Mouse (Mus musculus): Measurements from ENCODE around the gene Krt75.

The Krt75 gene

DNA sequence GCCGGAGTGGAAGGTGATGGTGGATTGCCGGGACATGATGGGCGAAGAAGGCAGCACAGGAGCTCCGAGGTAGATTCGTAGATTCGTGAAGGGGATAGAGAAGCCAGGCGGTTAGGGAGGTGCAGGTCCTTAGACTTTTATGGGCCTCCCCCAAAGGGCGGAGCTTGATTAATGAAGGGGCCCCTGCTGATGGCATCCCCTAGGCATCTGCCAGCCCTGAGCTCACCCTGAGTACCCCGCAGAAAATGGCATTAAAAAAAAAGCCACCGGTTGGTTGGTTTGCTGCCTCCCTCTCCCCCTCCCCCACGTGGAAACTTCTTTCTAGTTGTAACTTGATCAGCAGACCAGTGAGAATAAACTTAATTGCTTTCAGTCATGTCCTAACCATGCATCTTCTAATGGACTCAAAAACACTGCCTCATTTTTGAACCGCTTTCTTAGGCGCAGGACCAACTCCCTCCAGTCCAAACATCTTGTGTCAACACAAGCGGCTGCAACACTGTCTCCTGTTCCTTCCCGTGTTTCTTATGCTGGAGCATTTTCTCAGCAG, at the start of gene Krt75:
Gene Krt75, minus strand, starts transcription at position 109 of the 550 bp plus-strand sequence.
- no peak for DNase-seq (ENCODE audit: low read depth, low spot score)

DNA sequence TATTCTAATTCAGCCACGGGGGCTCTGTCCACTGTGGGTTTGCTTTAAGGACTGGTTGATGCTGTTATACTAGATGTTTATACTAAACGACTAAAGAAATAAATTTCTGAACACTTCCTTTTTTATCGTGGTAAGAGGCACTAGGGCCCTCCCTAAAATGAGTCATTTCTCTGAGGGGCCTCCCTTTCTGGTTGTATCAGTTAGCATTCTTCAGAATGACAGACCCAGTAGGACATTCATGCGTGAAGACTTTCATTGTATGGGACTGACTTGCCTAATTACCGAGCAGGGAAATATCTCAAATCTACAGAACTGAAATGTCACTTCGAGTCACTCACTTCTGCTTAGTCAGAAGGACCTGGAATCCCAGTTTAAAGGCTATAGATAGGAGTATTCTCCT, 25.4 kb upstream of the Krt75 start:
- no peak for DNase-seq (ENCODE audit: low read depth, low spot score)

DNA sequence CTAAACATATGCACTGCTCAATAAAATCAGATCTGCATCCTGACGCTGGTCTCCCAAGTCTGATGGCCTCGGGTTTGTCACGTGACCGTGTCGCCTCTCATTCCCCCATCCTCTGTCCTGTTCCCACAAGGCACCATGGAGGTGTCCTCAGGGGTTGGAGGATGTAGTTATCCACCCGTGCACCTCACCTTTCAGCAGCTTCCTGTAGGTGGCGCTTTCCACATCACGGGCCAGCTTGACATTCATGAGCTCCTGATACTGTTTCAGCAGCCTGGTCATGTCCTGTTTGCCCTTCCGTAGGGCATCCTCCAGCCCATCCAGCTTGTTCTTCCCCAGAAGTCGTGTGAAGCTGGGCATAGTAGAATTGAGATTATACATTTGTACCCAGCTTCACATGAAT, 14.5 kb upstream of the Krt75 start:
- DNase-seq (ENCODE audit: low read depth, low spot score): no peak

DNA sequence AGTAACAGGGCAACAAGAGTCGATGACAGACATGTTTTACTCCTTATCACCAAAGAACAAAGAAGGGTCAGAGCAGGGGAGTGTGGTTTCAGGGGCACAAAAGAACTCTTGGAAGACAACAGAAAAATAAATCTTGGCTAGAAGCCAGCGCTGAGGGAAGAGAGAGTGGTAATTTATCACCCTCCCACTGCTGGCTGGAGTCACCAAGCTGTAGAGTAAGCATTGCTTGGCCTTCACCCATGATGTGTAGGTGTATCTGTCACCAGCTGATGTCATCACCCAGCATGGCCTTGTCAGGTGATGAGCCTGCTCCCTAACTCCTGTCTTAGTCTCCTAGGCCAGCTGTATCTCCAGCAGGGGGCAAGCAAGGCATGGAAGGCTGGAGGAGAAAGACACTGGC, 10.8 kb upstream of the Krt75 start:
- DNase-seq (ENCODE audit: low read depth, low spot score): no peak

DNA sequence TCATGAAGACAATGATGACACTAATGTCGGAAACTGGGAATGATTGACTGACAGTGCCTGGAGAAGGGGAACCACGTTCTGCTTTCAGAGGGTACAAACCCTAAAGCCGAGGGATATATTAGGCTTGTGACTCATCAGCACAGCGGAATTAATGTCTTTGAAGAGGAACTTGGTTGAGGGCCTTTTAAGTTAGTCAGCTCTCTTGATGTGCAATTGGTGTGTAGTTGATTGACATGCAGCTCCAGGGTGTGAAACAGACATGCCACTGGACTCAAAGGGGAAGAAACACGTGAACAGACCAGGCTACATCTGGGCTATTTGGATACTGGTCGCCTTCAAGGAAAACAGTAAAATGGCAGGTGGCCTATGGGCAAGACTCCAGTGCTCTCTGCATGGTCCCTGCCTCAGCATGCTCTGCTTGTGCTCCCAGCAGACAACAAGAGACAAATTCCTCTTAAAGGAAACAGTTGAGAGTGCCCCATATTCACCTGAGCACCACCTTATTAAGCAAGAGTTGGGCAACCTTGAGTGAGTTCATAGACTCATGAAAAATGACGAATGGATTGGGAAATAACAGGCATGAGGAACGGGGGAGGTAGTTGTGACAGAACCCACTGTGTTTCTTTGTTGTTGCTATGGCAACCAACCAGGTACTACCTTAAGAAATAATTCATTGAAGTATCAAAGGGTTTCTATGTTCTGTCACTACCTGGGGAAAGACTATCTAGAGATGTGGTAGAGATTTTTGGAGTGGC, 9.7 kb upstream of the Krt75 start:
- no peak for DNase-seq (ENCODE audit: low read depth, low spot score)

DNA sequence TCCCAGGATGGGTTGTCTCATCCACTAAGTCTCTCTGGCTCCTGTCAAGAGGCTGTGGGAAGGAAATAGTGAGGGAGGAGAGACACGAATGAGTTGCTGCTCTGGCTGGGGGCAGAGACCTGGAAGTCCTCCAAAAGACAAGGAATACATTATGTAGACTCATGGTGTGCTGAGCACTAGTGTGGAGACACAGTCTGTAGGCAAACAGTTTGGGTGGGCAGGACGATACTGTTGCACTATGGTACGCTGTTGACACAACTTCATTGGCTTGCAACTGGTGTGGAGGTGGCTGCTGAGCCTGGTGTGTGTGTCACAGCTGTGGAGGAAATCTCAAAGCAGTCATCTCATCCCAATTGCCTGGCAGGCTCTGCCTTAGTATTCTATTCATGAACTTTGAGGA, 8.0 kb upstream of the Krt75 start:
- no peak for DNase-seq (ENCODE audit: low read depth, low spot score)

DNA sequence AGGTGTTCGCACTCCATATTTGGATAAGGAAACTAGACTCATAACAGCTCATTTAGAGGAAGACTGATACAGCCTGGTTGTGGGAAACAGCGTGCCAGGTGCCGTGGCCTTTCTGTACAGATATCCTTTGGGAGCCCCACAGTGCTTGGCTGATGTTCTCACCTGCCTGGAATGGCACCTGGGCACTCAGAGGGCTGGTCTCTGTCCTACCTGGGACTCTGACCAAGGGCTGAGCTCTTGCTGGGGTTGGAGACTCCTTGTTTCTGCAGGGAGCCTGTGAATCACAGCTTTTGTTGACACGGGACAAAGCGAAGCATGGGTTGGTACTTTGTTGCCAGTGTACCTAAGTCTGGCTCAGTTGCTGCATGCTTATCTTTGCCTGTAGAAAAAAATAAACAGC, 1.8 kb upstream of the Krt75 start:
- no peak for DNase-seq (ENCODE audit: low read depth, low spot score)

DNA sequence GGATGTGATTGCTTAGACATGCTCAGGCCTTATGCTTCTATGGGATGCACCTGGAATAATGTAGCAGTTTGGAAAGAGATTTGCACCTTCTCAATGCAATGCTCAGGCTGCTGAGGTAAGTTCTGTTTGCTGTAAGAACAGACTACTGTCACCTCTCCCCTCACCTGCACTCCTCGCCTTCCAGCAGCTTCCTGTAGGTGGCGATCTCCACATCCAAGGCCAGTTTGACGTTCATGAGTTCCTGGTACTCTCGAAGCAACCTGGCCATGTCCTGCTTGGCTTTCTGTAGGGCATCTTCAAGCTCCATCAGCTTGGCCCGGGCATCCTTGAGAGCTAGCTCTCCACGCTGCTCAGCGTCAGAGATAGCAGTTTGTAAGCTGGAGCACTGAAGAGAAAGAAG, 5.9 kb downstream of the Krt75 start:
- DNase-seq (ENCODE audit: low read depth, low spot score): no peak

DNA sequence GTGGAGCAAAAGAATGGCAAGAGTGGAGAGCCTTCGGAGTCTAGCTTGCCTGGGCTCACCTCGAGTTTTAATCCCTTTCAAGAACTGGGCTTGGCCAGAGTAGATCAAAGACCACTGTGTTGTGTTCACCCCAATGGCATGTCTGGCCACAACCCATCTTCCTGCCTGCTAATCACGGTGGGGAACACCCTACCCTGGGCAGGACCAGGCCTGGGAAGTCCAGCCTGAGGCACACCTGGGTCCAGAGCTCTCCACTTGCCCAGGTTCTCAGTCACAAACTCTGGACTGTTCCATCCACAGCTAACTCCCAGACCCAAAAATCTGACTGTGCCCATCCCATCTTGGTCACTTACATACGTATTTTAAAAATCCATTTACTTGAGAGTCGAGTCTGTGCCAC, 10.9 kb downstream of the Krt75 start, which contains the start of gene Krt90:
Gene Krt90, minus strand, starts transcription at position 101 of the 400 bp plus-strand sequence.
- DNase-seq (ENCODE audit: low read depth, low spot score): no peak

DNA sequence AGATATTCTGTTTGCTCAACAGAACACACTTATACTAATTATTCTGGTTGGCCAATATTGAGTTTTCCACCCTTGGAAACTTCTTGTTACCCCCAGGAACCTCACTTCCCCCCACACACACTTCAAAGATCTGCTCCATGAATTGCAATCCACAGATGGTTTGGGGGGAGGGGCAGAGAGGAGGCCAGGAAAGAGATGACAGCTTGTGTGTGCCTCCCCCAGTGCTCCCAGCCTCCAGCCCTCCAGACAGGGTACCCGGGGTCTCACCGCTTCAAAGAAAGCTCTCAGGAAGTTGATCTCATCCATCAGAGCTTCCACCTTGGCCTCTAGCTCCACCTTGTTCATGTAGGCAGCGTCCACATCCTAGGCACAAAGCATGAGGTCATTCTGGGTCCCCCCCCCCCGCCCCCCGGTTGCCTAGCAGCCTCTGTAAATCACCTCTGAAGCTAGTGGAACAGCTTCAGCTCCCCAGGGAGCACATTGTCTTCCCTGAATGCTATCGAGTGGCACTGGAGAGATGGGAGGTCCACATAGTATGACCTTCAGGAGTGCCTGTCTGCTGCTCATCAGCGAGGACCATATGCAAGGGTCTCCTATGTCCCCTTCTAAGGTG, 15.6 kb downstream of the Krt75 start:
- peak; percentile 31 for DNase-seq (ENCODE audit: low read depth, low spot score)

DNA sequence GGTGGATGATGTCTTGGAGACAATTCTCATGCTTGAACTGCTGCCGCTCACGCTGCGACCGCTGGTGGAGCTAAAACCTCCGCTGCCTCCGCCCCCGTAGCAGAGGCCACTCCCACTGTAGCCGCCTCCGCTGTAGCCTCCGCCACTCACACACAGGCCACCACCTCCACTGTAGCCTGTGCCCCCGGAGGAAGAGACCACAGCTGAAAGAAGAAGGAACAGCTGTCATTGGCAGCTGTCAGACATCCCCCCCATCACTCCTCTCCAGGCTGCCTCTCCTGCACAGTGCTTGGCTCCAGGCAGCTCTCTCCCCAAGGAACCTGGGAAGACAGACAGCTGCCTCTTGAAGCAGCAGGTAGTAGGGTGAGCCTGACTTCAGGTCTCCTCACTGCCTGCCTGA, 20.5 kb downstream of the Krt75 start:
- DNase-seq (ENCODE audit: low read depth, low spot score): peak; percentile 16

DNA sequence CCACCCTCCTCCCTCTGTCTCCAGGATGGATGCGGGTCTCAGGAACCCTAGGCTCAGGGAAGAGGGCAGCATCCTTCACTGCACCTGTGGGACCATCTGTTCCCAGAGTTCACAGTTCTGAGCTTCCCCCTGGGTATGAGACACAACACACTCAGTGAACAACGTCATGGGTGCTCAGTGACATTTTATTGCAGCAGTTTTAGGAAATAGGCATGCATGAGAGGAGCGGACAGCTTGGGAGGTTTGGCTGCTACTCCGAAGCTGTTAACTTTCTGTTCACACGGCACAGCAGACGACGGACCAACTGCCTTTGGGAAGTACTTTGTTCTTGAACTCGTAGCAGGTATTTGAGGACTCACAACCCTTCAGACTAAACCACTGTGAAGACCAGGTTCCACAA, 21.5 kb downstream of the Krt75 start:
- DNase-seq (ENCODE audit: low read depth, low spot score): no peak

DNA sequence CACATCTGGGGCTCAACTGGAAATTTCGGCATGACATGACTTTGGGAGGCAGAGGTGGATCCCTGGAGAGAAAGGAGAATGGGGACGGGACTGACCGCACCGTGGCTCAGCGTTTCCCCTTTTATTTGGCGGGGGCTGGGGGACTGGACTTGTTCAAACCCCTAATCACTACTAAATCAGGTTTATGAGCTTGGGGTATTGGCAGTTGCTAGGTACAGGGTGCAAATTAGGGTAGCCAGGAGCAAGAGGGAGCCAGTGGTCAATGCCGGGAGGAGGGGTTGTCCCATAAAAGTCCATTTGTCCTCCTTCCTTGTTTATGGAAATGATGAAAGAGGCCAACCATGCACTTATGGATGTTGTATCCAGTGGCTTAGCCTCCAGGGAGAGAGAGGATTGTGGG, 23.1 kb downstream of the Krt75 start, which contains the start of gene Krt82:
Gene Krt82, minus strand, starts transcription at position 101 of the 400 bp plus-strand sequence.
- no peak for DNase-seq (ENCODE audit: low read depth, low spot score)

DNA sequence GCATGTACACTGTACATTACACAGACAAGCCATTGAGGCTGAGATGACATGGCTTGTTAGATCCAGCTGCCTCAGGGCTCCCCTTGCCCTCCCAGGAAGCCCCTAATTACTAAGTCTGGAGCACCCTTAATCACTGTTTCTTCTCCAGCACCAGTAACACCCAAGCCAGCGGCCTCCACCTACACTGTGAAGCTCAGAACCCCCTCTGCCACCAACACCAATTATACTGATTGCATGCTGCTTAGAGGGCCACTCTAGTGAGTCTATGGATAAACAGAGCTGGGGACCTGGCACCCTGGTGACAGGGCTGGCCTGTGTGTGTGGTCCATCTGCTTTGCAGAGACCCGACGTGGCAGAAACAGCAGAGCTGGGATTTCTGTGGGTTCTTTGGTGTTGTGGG, 29.2 kb downstream of the Krt75 start:
- no peak for DNase-seq (ENCODE audit: low read depth, low spot score)

DNA sequence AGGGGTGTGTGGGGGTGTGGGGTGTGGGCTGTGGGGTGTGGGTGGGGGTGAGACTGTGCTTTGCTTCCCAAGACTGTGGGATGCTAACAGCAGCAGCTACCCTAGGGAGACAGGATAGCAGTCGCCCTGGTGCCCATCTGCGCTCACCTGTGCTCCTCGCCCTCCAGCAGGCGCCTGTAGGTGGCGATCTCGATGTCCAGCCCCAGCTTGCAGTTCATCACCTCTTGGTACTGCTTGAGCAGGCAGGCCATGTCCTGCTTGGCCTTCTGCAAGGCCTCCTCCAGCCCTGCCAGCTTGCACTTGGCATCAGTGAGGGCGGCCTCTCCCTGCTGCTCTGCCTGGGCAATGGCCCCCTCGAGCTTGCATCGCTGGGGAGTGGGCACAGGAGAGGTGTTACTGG, 31.2 kb downstream of the Krt75 start:
- no peak for DNase-seq (ENCODE audit: low read depth, low spot score)

DNA sequence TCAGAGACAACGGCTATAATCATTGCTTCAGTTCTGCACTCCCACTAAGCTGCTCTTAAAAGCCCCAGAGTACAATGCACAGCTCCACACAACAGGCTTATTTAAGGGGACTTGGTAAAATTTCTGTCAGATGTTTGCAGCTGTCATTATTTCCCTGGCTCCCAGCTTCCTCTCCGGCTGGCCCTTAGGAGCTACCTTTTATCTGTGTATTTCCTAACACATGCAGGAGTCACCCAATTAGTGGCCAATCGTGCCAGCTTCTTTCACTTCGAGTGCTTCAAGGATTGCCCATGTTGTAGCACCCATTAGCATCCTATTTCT, 35.2 kb downstream of the Krt75 start:
- DNase-seq (ENCODE audit: low read depth, low spot score): no peak

DNA sequence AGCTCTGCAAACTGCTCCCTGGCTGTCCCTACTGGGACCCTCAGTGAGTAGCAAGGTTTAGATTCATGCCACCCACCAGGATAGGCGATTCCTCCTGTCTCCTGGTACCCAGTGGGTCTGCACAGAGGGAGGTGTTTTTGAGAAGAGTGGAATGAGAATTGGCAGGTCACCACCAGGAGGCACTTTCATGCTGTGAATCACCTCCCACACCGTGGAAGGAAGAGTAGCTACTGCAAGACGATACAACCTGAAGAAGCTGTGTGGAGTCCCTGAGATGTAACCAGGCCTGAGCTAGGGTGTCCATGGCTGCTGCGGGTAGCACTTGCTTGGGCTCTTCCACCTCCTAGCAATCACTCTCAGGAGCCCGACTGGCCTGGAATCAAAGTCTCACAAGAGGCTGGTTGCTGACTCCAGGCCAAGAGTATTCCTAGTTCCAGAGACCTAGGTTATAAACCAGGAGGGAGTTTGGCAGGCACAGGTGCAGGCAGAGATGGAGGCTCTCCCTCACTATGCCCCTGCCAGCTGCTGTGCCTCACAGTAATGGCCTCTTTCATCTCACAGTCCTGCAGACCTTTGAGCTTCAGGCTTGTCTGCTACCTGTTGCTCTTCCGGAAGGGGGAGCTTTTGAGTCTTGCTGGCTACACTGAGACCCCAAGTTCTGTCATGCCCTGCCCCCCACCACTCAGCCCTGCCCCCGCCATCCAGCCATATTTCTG, 35.7 kb downstream of the Krt75 start:
- no peak for DNase-seq (ENCODE audit: low read depth, low spot score)

DNA sequence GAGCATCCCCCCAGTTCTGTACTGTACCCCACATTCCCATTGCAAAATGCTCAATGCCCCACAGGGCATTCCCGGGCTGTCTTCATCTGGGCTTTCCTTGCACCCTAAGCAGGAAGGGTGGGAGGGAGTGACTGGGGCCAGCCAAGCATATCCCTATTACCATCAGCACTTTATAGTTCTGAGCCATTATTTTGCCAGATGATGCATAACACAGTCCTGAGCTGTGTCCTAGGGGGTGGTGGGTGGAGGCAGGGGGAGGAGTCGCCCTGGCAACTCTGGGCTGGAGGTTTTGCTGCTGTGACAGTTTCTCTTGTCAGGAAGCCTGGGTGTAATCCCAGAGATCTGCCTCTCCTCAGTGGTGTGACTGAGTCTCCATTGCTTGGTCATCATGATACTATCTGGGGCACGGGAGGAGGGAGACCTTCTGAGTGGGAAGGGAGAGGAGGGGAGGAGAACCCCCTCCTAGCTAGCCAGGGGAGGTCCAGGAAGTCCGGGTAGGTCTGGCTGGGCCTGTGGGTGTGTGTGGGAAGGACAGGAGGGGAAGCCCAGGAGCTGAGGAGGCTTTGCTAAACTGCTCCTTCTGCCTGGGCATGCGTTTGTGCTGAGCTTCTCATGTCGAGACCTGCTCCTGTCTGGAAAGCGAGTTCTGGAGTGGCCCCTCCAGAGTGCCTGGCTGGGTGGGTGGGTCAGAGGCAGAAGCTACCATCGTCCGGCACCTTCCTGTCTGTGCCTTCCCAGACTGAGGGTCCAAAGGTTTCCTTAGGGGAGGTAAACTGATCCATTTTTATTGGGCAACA, 37.5 kb downstream of the Krt75 start:
- DNase-seq (ENCODE audit: low read depth, low spot score): no peak

DNA sequence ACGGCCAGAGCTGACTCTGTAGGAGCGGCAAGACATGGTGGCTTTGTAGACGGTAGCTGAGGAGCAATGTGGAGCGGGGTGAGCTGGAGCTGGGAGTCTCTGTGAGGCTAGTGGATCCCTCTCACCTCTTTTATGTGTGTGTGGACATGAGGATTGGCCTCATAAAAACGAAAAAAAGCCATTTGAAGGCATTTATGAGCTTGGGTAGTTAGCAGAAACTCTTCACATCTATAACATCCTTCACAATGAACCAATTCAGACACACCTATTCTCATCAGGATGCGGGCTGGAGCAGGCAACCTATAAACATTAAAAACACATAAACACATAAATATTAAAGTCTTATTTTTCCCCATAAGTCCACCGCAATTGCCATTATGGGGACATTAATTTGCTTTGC, 41.0 kb downstream of the Krt75 start, which contains the start of gene Krt84:
Gene Krt84, minus strand, starts transcription at position 101 of the 400 bp plus-strand sequence.
- no peak for DNase-seq (ENCODE audit: low read depth, low spot score)

DNA sequence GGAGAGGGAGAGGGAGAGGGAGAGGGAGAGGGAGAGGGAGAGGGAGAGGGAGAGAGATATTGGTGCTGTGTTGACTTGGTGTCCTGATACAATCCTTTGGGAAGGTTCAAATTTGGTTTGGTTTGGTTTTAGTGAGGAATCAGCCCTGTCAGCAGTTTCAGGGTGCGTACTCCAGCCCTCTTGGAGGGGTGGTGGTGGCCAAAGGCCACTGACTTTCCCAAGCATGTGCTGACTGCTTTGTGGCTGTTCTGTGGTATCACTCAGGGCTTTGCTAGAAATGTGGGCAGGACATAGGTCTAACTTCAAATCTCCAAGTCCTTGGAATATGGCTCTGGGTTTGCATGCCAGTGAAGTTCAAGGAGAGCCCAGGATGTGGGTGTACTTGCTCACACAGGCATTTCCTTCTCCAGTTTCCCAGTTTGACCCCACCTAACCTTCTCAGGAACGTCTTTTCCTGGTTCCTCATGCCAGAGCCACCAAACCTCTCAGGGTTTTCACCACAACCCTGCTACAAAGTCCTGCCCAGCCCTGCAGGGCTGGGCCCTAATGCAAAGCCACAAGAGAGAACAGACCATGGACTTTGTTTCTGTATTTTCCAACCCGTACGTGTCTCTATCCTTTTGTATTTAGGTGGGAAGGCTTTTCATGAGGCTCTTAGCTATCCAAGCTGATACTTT, 51.0 kb downstream of the Krt75 start:
- DNase-seq (ENCODE audit: low read depth, low spot score): no peak

DNA sequence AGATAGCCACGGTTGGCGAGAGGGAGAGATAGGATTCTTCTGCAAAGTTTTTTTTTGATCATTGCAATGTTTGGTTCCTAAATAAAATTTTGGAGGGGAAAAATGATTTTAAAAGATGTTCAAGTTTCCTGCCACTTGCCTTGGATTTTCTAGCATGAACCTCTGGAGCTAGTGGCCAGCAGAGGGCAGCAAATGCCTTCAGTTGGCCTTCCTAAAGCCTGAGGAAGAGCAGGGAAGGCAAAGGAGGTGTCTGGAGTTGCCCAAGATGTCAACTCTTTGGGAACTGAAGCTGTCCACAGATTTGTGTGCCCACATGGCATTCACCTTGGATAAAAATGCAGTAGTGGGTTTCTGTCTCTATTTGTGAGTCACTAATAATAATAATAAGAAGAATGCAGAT, 53.9 kb downstream of the Krt75 start:
- DNase-seq (ENCODE audit: low read depth, low spot score): peak; percentile 64
